Comparison of ENCODE assay signal across 8 mouse cellular contexts in the genomic region with DNA sequence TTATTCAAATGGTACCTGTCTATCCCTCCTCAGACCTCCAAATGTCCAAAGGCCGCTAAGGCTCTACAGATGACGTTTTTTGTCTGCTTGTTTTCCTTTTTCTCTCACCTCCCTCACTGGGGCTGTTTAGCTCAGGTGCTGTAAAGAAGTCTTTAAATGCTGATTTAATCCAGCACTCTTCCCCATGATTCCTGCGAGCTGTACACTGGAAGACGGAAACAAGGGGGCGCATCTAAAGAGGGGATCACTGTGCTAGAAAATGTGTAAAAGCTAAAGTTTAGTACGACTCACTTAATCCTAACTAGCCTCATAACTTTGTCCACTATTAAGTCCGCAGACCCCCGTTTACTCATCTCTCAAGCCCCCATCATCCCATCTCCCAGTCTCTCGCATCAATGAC. TPM values are rescaled to one million over a fixed set of nuclear protein-coding genes. Genes with fewer than 3 reads are reported as not detected.
DNase-seq lines count a peak whose midpoint lies in the region; ATAC-seq and TF ChIP-seq lines count a peak whose summit lies in the region.

No protein-coding gene starts in this region.

- H3K9me3 ChIP-seq in limb, embryonic 10.5 days (replicated peaks) = no peaks in the 10 kb centered on the region
- no peaks in the 10 kb centered on the region for H3K9me3 ChIP-seq in neural tube, embryonic 14.5 days (ENCODE audit: control insufficient read depth, low read length)

- WGBS in limb, embryonic 10.5 days = 17% methylated on average over 9 of the region's 9 CpGs
- WGBS in neural tube, embryonic 14.5 days = 18% methylated on average over 9 of the region's 9 CpGs

- no peaks in the 10 kb centered on the region for H3K36me3 ChIP-seq in C2C12 (ENCODE audit: control insufficient read depth, insufficient read depth)
- H3K36me3 ChIP-seq in limb, embryonic 10.5 days = no peaks in the 10 kb centered on the region
- no peaks in the 10 kb centered on the region for H3K36me3 ChIP-seq in neural tube, embryonic 14.5 days (ENCODE audit: control insufficient read depth, insufficient read depth, low read length)

- DNase-seq in cerebellum, postnatal 14 days = peak; percentile 4 to 9
- DNase-seq in cerebellum, postnatal 25 days = no peak
- peak; percentile 29 for DNase-seq in limb, embryonic 10.5 days (ENCODE audit: low spot score)
- no peak for DNase-seq in embryo, embryonic 10.5 days (ENCODE audit: low spot score)
- DNase-seq in thymus, postnatal 25 days = no peak

- peak overlapping the region; percentile 40 for H3K4me3 ChIP-seq in C2C12 (ENCODE audit: insufficient read depth, poor library complexity, severe bottlenecking)
- H3K4me3 ChIP-seq in embryonic fibroblast, embryonic 13.5 days (ENCODE audit: insufficient read depth, low read length) = peak overlapping the region; percentile 71
- peak overlapping the region; percentile 56 for H3K4me3 ChIP-seq in limb, embryonic 10.5 days
- peak overlapping the region; percentile 45 for H3K4me3 ChIP-seq in neural tube, embryonic 14.5 days (ENCODE audit: low read depth, low read length)

- H3ac ChIP-seq in C2C12 (ENCODE audit: control insufficient read depth, insufficient read length, low read depth) = peak overlapping the region; percentile 79

- no peak for TF ChIP-seq POLR2A in embryonic fibroblast, embryonic 13.5 days (IDR thresholded peaks at IDR 0.05; ENCODE audit: low read depth, low read length)

- H3K79me3 ChIP-seq in C2C12 (ENCODE audit: low read depth) = no peaks in the 10 kb centered on the region

- no peak; the same call in 1 of the 2 replicates for ATAC-seq in neural tube, embryonic 14.5 days (ENCODE audit: low read depth)

- no peaks in the 10 kb centered on the region for H3K4me1 ChIP-seq in embryonic fibroblast, embryonic 13.5 days (ENCODE audit: control insufficient read depth, insufficient read depth, low read length)
- no peaks in the 10 kb centered on the region for H3K4me1 ChIP-seq in limb, embryonic 10.5 days
- no peaks in the 10 kb centered on the region for H3K4me1 ChIP-seq in neural tube, embryonic 14.5 days (ENCODE audit: control insufficient read depth, insufficient read depth, low read length)

- H3K9ac ChIP-seq in neural tube, embryonic 14.5 days (replicated peaks; ENCODE audit: low read depth, low read length) = peak overlapping the region; percentile 37; the same call in 1 of the 2 replicates

- no peaks in the 10 kb centered on the region for H3K27me3 ChIP-seq in C2C12 (ENCODE audit: control insufficient read depth, insufficient read depth, insufficient read length)
- no peaks in the 10 kb centered on the region for H3K27me3 ChIP-seq in limb, embryonic 10.5 days (ENCODE audit: low read depth, poor library complexity, severe bottlenecking)
- no peaks in the 10 kb centered on the region for H3K27me3 ChIP-seq in neural tube, embryonic 14.5 days (ENCODE audit: control insufficient read depth, insufficient read depth, low read length)

- no peak overlapping the region for H3K27ac ChIP-seq in embryonic fibroblast, embryonic 13.5 days (ENCODE audit: insufficient read depth, low read length)
- H3K27ac ChIP-seq in limb, embryonic 10.5 days = peak overlapping the region; percentile 61; the same call in 1 of the 2 replicates
- H3K27ac ChIP-seq in neural tube, embryonic 14.5 days (ENCODE audit: low read depth, low read length) = 0 out of 2 replicates have a peak overlapping the region, but pooled peaks have one; percentile 5

- H3K79me2 ChIP-seq in C2C12 (ENCODE audit: control insufficient read depth, insufficient read depth) = no peaks in the 10 kb centered on the region

- H3K4me2 ChIP-seq in neural tube, embryonic 14.5 days (ENCODE audit: low read depth, low read length) = peak overlapping the region; percentile 55

- no peak for TF ChIP-seq CTCF in C2C12 (IDR thresholded peaks at IDR 0.05; ENCODE audit: control insufficient read depth, insufficient read depth, insufficient read length)
- no peak for TF ChIP-seq CTCF in embryonic fibroblast, embryonic 13.5 days (IDR thresholded peaks at IDR 0.05; ENCODE audit: borderline replicate concordance, insufficient read depth, low read length)

TF ChIP-seq in C2C12, 6 proteins besides CTCF, POLR2A, EP300 and RAD21:
- TF ChIP-seq USF1 (IDR thresholded peaks at IDR 0.05; ENCODE audit: low read depth) (no peak), MYOD1 (IDR thresholded peaks at IDR 0.05; ENCODE audit: control insufficient read depth, insufficient read length, low read depth) (no peak), MYOG (IDR thresholded peaks at IDR 0.05; ENCODE audit: control insufficient read depth, extremely low read depth, insufficient read length) (no peak), CEBPB (IDR thresholded peaks at IDR 0.05; ENCODE audit: low read depth) (no peak), MAX (IDR thresholded peaks at IDR 0.05) (no peak), FOSL1 (IDR thresholded peaks at IDR 0.05; ENCODE audit: insufficient read depth, low read length, poor library complexity, severe bottlenecking) (no peak)

RNA-seq across cellular contexts. Expression of gene Zfp182, which starts 0.7 kb away (rescaled TPM):
- polyA plus RNA-seq in C2C12 (2012; fragmentation: generic; extraction: Trizol) = 0.47 TPM
- 9.7 and 14.0 TPM in 2 replicates for polyA plus RNA-seq in embryonic fibroblast, embryonic 13.5 days (2011; ENCODE audit: insufficient read length, low read depth, missing spikeins)
- 4.0 and 5.0 TPM in 2 replicates for polyA plus RNA-seq in limb, embryonic 10.5 days (2016; fragmentation: Nextera tagmentation; extraction: Ambion mirVana)
- polyA plus RNA-seq in neural tube, embryonic 14.5 days (2014; fragmentation: Nextera tagmentation; extraction: Ambion mirVana) = 9.6 and 11.2 TPM in 2 replicates

RNA-seq across cellular contexts. Expression of gene Spaca5, which starts 6.7 kb away (rescaled TPM):
- not detected for polyA plus RNA-seq in C2C12 (2012; fragmentation: generic; extraction: Trizol)
- polyA plus RNA-seq in embryonic fibroblast, embryonic 13.5 days (2011; ENCODE audit: insufficient read length, low read depth, missing spikeins) = not detected in 2 replicates
- polyA plus RNA-seq in limb, embryonic 10.5 days (2016; fragmentation: Nextera tagmentation; extraction: Ambion mirVana) = not detected in 2 replicates
- polyA plus RNA-seq in neural tube, embryonic 14.5 days (2014; fragmentation: Nextera tagmentation; extraction: Ambion mirVana) = not detected in 2 replicates

RNA-seq across cellular contexts. Expression of gene Zfp300, which starts 27.9 kb away (rescaled TPM):
- 0.22 TPM for polyA plus RNA-seq in C2C12 (2012; fragmentation: generic; extraction: Trizol)
- 1.3 and 1.6 TPM in 2 replicates for polyA plus RNA-seq in embryonic fibroblast, embryonic 13.5 days (2011; ENCODE audit: insufficient read length, low read depth, missing spikeins)
- polyA plus RNA-seq in limb, embryonic 10.5 days (2016; fragmentation: Nextera tagmentation; extraction: Ambion mirVana) = 1.3 and 1.6 TPM in 2 replicates
- polyA plus RNA-seq in neural tube, embryonic 14.5 days (2014; fragmentation: Nextera tagmentation; extraction: Ambion mirVana) = 4.2 and 5.7 TPM in 2 replicates

RNA-seq across cellular contexts. Expression of gene Ssxa1, which starts 54.2 kb away (rescaled TPM):
- polyA plus RNA-seq in C2C12 (2012; fragmentation: generic; extraction: Trizol) = not detected
- not detected in 2 replicates for polyA plus RNA-seq in embryonic fibroblast, embryonic 13.5 days (2011; ENCODE audit: insufficient read length, low read depth, missing spikeins)
- polyA plus RNA-seq in limb, embryonic 10.5 days (2016; fragmentation: Nextera tagmentation; extraction: Ambion mirVana) = not detected in 2 replicates
- not detected in 2 replicates for polyA plus RNA-seq in neural tube, embryonic 14.5 days (2014; fragmentation: Nextera tagmentation; extraction: Ambion mirVana)

Comparison
In these comparisons a context has a peak if more than half of its experiments do, and no peak if none do; other contexts are left out.
1. DNase-seq: peak in cerebellum, postnatal 14 days (2 of 2) and limb, embryonic 10.5 days (single experiment); none in cerebellum, postnatal 25 days (0 of 2), embryo, embryonic 10.5 days (single experiment) and thymus, postnatal 25 days (single experiment).
2. Peak in every context shown above with its lines, with median percentiles within 50 percentile points of each other: H3K4me3 ChIP-seq.